Mouse (Mus musculus): ENCODE measurements at regions not wholly inside any gene's neighbourhood (a gene's known extent, or its start where the extent isn't known, plus 50 kb on each side); places are given as distances from the start of the nearest gene placed in this dataset.

GRCm38 (mm10) chr4:8969951-8970455 lies 731.2 kb upstream of the Car8 start:
- WGBS, result 89% methylated on average over 5 of the region's 5 CpGs
- no peak overlapping the region for H3K4me3 ChIP-seq (ENCODE audit: low read depth, low read length)
- H3K27me3 ChIP-seq (ENCODE audit: control insufficient read depth, insufficient read depth, low read length), result no peaks in the 10 kb centered on the region
- no peak overlapping the region for H3K27ac ChIP-seq (ENCODE audit: insufficient read depth, low read depth, low read length)
- no peaks in the 10 kb centered on the region for H3K36me3 ChIP-seq (ENCODE audit: control insufficient read depth, insufficient read depth, low read length)
- H3K4me1 ChIP-seq (ENCODE audit: control insufficient read depth, insufficient read depth, insufficient read length, low read length), result no peaks in the 10 kb centered on the region
- no peak for TF ChIP-seq POLR2A (IDR thresholded peaks at IDR 0.05; ENCODE audit: low read depth, low read length)
- no peak for TF ChIP-seq CTCF (IDR thresholded peaks at IDR 0.05; ENCODE audit: extremely low read depth, insufficient read length, insufficient replicate concordance, low read depth, low read length)

- 68% methylated on average over 3 of the region's 3 CpGs for WGBS
- H3K36me3 ChIP-seq (ENCODE audit: control insufficient read depth, insufficient read depth, low read length), result no peaks in the 10 kb centered on the region
- TF ChIP-seq CTCF (IDR thresholded peaks at IDR 0.05; ENCODE audit: extremely low read depth, insufficient read length, insufficient replicate concordance, low read depth, low read length), result no peak
- TF ChIP-seq POLR2A (IDR thresholded peaks at IDR 0.05; ENCODE audit: low read depth, low read length), result no peak
- no peaks in the 10 kb centered on the region for H3K4me1 ChIP-seq (ENCODE audit: control insufficient read depth, insufficient read depth, insufficient read length, low read length)
- H3K4me3 ChIP-seq (ENCODE audit: low read depth, low read length), result no peak overlapping the region
- no peaks in the 10 kb centered on the region for H3K27me3 ChIP-seq (ENCODE audit: control insufficient read depth, insufficient read depth, low read length)
- H3K27ac ChIP-seq (ENCODE audit: insufficient read depth, low read depth, low read length), result no peak overlapping the region
Observed at GRCm38 (mm10) chr4:8968741-8969140, 729.9 kb upstream of the Car8 start.

- H3K4me3 ChIP-seq (ENCODE audit: low read depth, low read length), result no peak overlapping the region
- H3K36me3 ChIP-seq (ENCODE audit: control insufficient read depth, insufficient read depth, low read length), result no peaks in the 10 kb centered on the region
- peaks cover 5% of the 10 kb centered on the region; the same call in 1 of the 2 replicates for H3K4me1 ChIP-seq (ENCODE audit: control insufficient read depth, insufficient read depth, insufficient read length, low read length)
- WGBS, result 95% methylated on average over 3 of the region's 3 CpGs
- no peaks in the 10 kb centered on the region for H3K27me3 ChIP-seq (ENCODE audit: control insufficient read depth, insufficient read depth, low read length)
- H3K27ac ChIP-seq (ENCODE audit: insufficient read depth, low read depth, low read length), result no peak overlapping the region
- no peak for TF ChIP-seq CTCF (IDR thresholded peaks at IDR 0.05; ENCODE audit: extremely low read depth, insufficient read length, insufficient replicate concordance, low read depth, low read length)
- no peak for TF ChIP-seq POLR2A (IDR thresholded peaks at IDR 0.05; ENCODE audit: low read depth, low read length)
Observed at GRCm38 (mm10) chr4:8967986-8968385, 729.1 kb upstream of the Car8 start.

- peaks cover 5% of the 10 kb centered on the region; the same call in 1 of the 2 replicates for H3K4me1 ChIP-seq (ENCODE audit: control insufficient read depth, insufficient read depth, insufficient read length, low read length)
- no peaks in the 10 kb centered on the region for H3K27me3 ChIP-seq (ENCODE audit: control insufficient read depth, insufficient read depth, low read length)
- H3K4me3 ChIP-seq (ENCODE audit: low read depth, low read length), result no peak overlapping the region
- no peak overlapping the region for H3K27ac ChIP-seq (ENCODE audit: insufficient read depth, low read depth, low read length)
- no peaks in the 10 kb centered on the region for H3K36me3 ChIP-seq (ENCODE audit: control insufficient read depth, insufficient read depth, low read length)
- 75% methylated on average over 5 of the region's 5 CpGs for WGBS
- no peak for TF ChIP-seq POLR2A (IDR thresholded peaks at IDR 0.05; ENCODE audit: low read depth, low read length)
- TF ChIP-seq CTCF (IDR thresholded peaks at IDR 0.05; ENCODE audit: extremely low read depth, insufficient read length, insufficient replicate concordance, low read depth, low read length), result no peak
Observed at GRCm38 (mm10) chr4:8965563-8965962, 726.7 kb upstream of the Car8 start.

- Histone ChIP-seq H3K4me1 (ENCODE audit: control insufficient read depth, insufficient read depth, insufficient read length, low read length) (peaks cover 5% of the 10 kb centered on the region; the same call in 1 of the 2 replicates), H3K27me3 (ENCODE audit: control insufficient read depth, insufficient read depth, low read length) (no peaks in the 10 kb centered on the region), H3K27ac (ENCODE audit: insufficient read depth, low read depth, low read length) (no peak overlapping the region), H3K4me3 (ENCODE audit: low read depth, low read length) (no peak overlapping the region), H3K36me3 (ENCODE audit: control insufficient read depth, insufficient read depth, low read length) (no peaks in the 10 kb centered on the region)
- no peak for TF ChIP-seq POLR2A (IDR thresholded peaks at IDR 0.05; ENCODE audit: low read depth, low read length)
- TF ChIP-seq CTCF (IDR thresholded peaks at IDR 0.05; ENCODE audit: extremely low read depth, insufficient read length, insufficient replicate concordance, low read depth, low read length), result no peak
- 33% methylated on average over 9 of the region's 9 CpGs for WGBS
Observed at GRCm38 (mm10) chr4:8962959-8963572, 724.2 kb upstream of the Car8 start.

- no peak for TF ChIP-seq CTCF (IDR thresholded peaks at IDR 0.05; ENCODE audit: extremely low read depth, insufficient read length, insufficient replicate concordance, low read depth, low read length)
- TF ChIP-seq POLR2A (IDR thresholded peaks at IDR 0.05; ENCODE audit: low read depth, low read length), result no peak
- H3K27ac ChIP-seq (ENCODE audit: insufficient read depth, low read depth, low read length), result no peak overlapping the region
- peaks cover 5% of the 10 kb centered on the region; the same call in 1 of the 2 replicates for H3K4me1 ChIP-seq (ENCODE audit: control insufficient read depth, insufficient read depth, insufficient read length, low read length)
- H3K27me3 ChIP-seq (ENCODE audit: control insufficient read depth, insufficient read depth, low read length), result no peaks in the 10 kb centered on the region
- WGBS, result 49% methylated on average over 6 of the region's 6 CpGs
- no peak overlapping the region for H3K4me3 ChIP-seq (ENCODE audit: low read depth, low read length)
- H3K36me3 ChIP-seq (ENCODE audit: control insufficient read depth, insufficient read depth, low read length), result no peaks in the 10 kb centered on the region
Observed at GRCm38 (mm10) chr4:8961851-8962250, 723.0 kb upstream of the Car8 start.

- H3K27ac ChIP-seq (ENCODE audit: insufficient read depth, low read depth, low read length), result no peak overlapping the region
- no peaks in the 10 kb centered on the region for H3K36me3 ChIP-seq (ENCODE audit: control insufficient read depth, insufficient read depth, low read length)
- H3K4me1 ChIP-seq (ENCODE audit: control insufficient read depth, insufficient read depth, insufficient read length, low read length), result peaks cover 3% of the 10 kb centered on the region; the same call in 1 of the 2 replicates
- no peak overlapping the region for H3K4me3 ChIP-seq (ENCODE audit: low read depth, low read length)
- WGBS, result 52% methylated on average over 6 of the region's 6 CpGs
- no peaks in the 10 kb centered on the region for H3K27me3 ChIP-seq (ENCODE audit: control insufficient read depth, insufficient read depth, low read length)
- no peak for TF ChIP-seq POLR2A (IDR thresholded peaks at IDR 0.05; ENCODE audit: low read depth, low read length)
- TF ChIP-seq CTCF (IDR thresholded peaks at IDR 0.05; ENCODE audit: extremely low read depth, insufficient read length, insufficient replicate concordance, low read depth, low read length), result no peak
Observed at GRCm38 (mm10) chr4:8957771-8958170, 718.9 kb upstream of the Car8 start.

Measured in small intestine, adult 2 months (tissue).